Mouse (Mus musculus): ENCODE results near the gene Olfr237-ps1. TPM values are rescaled to one million over a fixed set of nuclear protein-coding genes. Genes with fewer than 3 reads are reported as not detected.
"Not testable (repeated sequence)": the region's sequence is repeated elsewhere in the genome, so short reads cannot be mapped to it uniquely, and the experiment has no call there.

Olfr237-ps1 gene
- not detected in 2 replicates for polyA plus RNA-seq (2014; fragmentation: Nextera tagmentation; extraction: Ambion mirVana)

DNA sequence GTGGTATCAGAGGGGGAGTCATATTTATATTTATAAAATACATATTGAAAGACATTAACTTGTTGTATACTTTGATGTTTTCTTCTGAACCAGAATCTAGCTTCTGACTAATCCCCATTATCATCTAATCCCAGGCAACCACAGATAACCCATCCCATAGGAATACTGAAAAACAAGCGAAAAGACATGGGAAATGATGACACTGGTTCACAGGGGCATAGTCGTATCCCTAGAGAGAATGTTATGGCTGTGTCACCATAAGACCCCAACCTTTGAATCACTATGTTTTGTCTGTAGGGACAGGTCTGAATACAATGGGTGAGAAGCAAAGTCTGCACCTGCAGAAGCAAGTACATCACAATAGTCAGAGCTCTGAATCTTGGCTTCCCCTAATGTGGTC, at the start of gene Olfr237-ps1:
TSS of gene Olfr237-ps1 (plus strand) at position 301 of the 400 bp plus-strand sequence.
- not testable (repeated sequence) for H3K4me1 ChIP-seq (ENCODE audit: control insufficient read depth, insufficient read depth, low read length); H3K4me3 ChIP-seq (ENCODE audit: low read length); H3K36me3 ChIP-seq (ENCODE audit: control insufficient read depth, insufficient read depth, low read length); H3K27me3 ChIP-seq (ENCODE audit: control insufficient read depth, insufficient read depth, low read length); H3K27ac ChIP-seq (ENCODE audit: low read depth, low read length); H3K4me2 ChIP-seq (replicated peaks; ENCODE audit: low read depth, low read length); H3K9me3 ChIP-seq (ENCODE audit: control insufficient read depth, low read length); ATAC-seq (ENCODE audit: low FRiP score, low TSS enrichment); H3K9ac ChIP-seq (ENCODE audit: low read depth, low read length)
- 89% methylated on average over 2 of the region's 2 CpGs for WGBS

DNA sequence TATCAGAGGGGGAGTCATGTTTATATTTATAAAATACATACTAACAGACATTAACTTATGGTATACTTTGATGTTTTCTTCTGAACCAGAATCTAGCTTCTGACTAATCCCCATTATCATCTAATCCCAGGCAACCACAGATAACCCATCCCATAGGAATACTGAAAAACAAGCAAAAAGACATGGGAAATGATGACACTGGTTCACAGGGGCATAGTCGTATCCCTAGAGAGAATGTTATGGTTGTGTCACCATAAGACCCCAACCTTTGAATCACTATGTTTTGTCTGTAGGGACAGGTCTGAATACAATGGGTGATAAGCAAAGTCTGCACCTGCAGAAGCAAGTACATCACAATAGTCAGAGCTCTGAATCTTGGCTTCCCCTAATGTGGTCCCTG, 40.3 kb upstream of the Olfr237-ps1 start, which contains the start of gene Olfr441:
TSS of gene Olfr441 (plus strand) at position 301 of the 400 bp plus-strand sequence.
- not testable (repeated sequence) for ATAC-seq (ENCODE audit: low FRiP score, low TSS enrichment); H3K27me3 ChIP-seq (ENCODE audit: control insufficient read depth, insufficient read depth, low read length); H3K4me3 ChIP-seq (ENCODE audit: low read length); H3K27ac ChIP-seq (ENCODE audit: low read depth, low read length); H3K36me3 ChIP-seq (ENCODE audit: control insufficient read depth, insufficient read depth, low read length); H3K9ac ChIP-seq (ENCODE audit: low read depth, low read length); H3K4me1 ChIP-seq (ENCODE audit: control insufficient read depth, insufficient read depth, low read length); H3K4me2 ChIP-seq (replicated peaks; ENCODE audit: low read depth, low read length); H3K9me3 ChIP-seq (ENCODE audit: control insufficient read depth, low read length)
- WGBS: 86% methylated on average over 1 of the region's 1 CpGs

DNA sequence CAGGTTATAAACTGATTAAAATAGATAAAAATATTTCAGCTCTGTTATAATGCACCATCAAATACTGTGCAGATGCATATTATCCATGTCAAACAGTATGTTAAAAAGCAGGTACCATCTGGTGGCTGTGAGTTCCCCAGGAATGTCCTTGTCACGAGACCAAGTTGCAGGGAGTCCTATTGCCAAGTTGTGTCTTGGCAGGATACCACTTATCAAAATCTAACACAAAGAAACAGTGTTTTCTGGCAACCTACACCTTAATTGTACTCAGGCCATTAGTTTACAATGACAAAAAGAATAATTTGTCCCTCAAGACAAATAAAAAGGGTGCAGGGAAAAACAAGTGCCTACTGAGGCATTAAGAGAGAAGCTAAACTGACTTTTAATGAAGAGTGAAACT, 13.1 kb downstream of the Olfr237-ps1 start:
- no peak overlapping the region for H3K9ac ChIP-seq (ENCODE audit: low read depth, low read length)
- no peaks in the 10 kb centered on the region for H3K36me3 ChIP-seq (ENCODE audit: control insufficient read depth, insufficient read depth, low read length)
- WGBS: 71% methylated on average over 1 of the region's 1 CpGs
- H3K27me3 ChIP-seq (ENCODE audit: control insufficient read depth, insufficient read depth, low read length): no peaks in the 10 kb centered on the region
- ATAC-seq (ENCODE audit: low FRiP score, low TSS enrichment): no peak
- H3K9me3 ChIP-seq (ENCODE audit: control insufficient read depth, low read length): no peaks in the 10 kb centered on the region
- H3K4me3 ChIP-seq (ENCODE audit: low read length): no peak overlapping the region
- H3K4me2 ChIP-seq (replicated peaks; ENCODE audit: low read depth, low read length): no peak overlapping the region
- H3K4me1 ChIP-seq (ENCODE audit: control insufficient read depth, insufficient read depth, low read length): no peaks in the 10 kb centered on the region
- no peak overlapping the region for H3K27ac ChIP-seq (ENCODE audit: low read depth, low read length)

DNA sequence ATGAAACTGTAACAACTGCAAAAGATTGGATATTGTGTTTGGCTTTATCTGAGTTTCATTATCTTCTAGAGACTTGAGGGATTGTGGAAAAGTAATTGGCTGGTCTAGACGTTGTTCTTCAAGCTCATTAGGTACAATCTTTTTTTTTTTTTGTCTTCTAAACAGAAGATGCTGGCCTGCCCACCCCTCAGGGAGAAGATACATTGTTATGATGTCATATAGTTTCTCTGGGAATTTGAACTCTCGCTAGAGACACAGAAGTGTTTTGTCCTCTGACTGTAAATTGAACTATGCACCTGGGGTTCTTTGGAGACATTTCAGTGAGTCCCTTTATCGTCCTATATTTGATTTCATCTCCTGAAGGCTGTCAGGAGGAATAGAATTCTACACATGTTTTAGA, 16.6 kb downstream of the Olfr237-ps1 start, which contains the start of gene Olfr437:
TSS of gene Olfr437 (plus strand) at position 301 of the 400 bp plus-strand sequence.
- no peak for ATAC-seq (ENCODE audit: low FRiP score, low TSS enrichment)
- no peaks in the 10 kb centered on the region for H3K27me3 ChIP-seq (ENCODE audit: control insufficient read depth, insufficient read depth, low read length)
- no peak within 1 kb of the TSS for H3K4me3 ChIP-seq (ENCODE audit: low read length)
- WGBS: 68% methylated on average over 3 of the region's 3 CpGs
- H3K9me3 ChIP-seq (ENCODE audit: control insufficient read depth, low read length): no peaks in the 10 kb centered on the region
- no peak within 1 kb of the TSS for H3K27ac ChIP-seq (ENCODE audit: low read depth, low read length)
- no peaks in the 10 kb centered on the region for H3K36me3 ChIP-seq (ENCODE audit: control insufficient read depth, insufficient read depth, low read length)
- no peaks in the 10 kb centered on the region for H3K4me1 ChIP-seq (ENCODE audit: control insufficient read depth, insufficient read depth, low read length)
- H3K4me2 ChIP-seq (replicated peaks; ENCODE audit: low read depth, low read length): no peak within 1 kb of the TSS
- no peak within 1 kb of the TSS for H3K9ac ChIP-seq (ENCODE audit: low read depth, low read length)

DNA sequence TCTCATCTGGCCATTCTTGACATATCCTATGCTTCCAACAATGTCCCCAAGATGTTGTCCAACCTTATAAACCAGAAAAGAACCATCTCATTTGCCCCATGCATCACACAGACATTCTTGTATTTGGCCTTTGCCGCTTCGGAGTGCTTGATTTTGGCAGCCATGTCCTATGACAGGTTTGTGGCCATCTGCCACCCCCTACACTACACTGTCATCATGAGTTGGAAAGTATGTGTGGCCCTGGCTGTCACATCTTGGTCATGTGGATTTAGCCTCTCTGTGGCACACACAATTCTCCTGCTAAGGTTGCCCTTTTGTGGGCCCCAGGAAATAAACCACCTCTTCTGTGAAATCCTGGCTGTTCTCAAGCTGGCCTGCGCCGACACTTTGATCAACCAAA, 20.9 kb downstream of the Olfr237-ps1 start:
- Histone ChIP-seq H3K27ac (ENCODE audit: low read depth, low read length) (no peak overlapping the region), H3K36me3 (ENCODE audit: control insufficient read depth, insufficient read depth, low read length) (no peaks in the 10 kb centered on the region), H3K4me3 (ENCODE audit: low read length) (no peak overlapping the region), H3K9ac (ENCODE audit: low read depth, low read length) (no peak overlapping the region), H3K27me3 (ENCODE audit: control insufficient read depth, insufficient read depth, low read length) (no peaks in the 10 kb centered on the region), H3K4me2 (replicated peaks; ENCODE audit: low read depth, low read length) (no peak overlapping the region), H3K9me3 (ENCODE audit: control insufficient read depth, low read length) (no peaks in the 10 kb centered on the region), H3K4me1 (ENCODE audit: control insufficient read depth, insufficient read depth, low read length) (no peaks in the 10 kb centered on the region)
- WGBS: 95% methylated on average over 4 of the region's 4 CpGs
- no peak for ATAC-seq (ENCODE audit: low FRiP score, low TSS enrichment)

DNA sequence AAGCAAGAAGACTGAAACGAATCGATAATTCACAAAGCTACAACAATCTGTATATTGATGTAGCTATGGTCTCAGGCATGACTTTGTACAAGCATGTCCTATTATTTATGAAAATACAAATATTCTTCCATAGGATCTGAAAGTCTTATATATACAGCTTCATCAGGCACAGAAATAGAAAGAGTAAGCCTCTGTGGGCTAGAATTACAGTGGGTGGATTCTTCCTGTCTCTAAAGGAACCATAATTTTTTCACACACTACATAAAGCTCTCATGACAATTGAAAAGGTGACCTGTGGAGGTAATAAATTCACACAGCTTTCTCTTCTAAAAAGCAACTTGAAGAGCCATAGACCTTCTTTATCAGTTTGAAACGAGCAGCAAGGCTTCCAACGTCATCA, 25.5 kb downstream of the Olfr237-ps1 start, which contains the start of gene Olfr13:
TSS of gene Olfr13 (plus strand) at position 301 of the 400 bp plus-strand sequence.
- WGBS: 53% methylated on average over 4 of the region's 4 CpGs
- Histone ChIP-seq H3K9ac (ENCODE audit: low read depth, low read length) (no peak within 1 kb of the TSS), H3K4me1 (ENCODE audit: control insufficient read depth, insufficient read depth, low read length) (no peaks in the 10 kb centered on the region), H3K9me3 (ENCODE audit: control insufficient read depth, low read length) (no peaks in the 10 kb centered on the region), H3K4me3 (ENCODE audit: low read length) (no peak within 1 kb of the TSS), H3K36me3 (ENCODE audit: control insufficient read depth, insufficient read depth, low read length) (no peaks in the 10 kb centered on the region), H3K27me3 (ENCODE audit: control insufficient read depth, insufficient read depth, low read length) (no peaks in the 10 kb centered on the region), H3K4me2 (replicated peaks; ENCODE audit: low read depth, low read length) (no peak within 1 kb of the TSS), H3K27ac (ENCODE audit: low read depth, low read length) (no peak within 1 kb of the TSS)
- no peak for ATAC-seq (ENCODE audit: low FRiP score, low TSS enrichment)

DNA sequence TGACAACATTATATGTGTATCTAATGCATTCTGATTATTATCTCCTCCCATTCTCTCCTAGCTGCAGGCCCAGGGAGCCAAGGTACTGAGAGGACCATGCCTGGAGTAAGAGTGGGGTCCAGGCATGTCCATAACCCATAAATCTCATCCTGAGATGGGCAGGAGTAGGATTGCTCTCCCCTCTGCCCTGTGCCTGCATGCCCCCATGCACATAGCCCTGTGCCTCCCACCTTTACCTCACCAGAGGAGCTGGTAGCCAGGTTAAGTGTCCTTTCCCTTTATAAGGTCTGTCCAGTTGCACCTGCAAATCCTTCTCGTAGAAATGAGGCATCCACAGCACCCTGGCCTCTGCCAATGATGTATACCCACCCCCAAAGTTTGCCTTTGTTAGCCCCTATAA, 31.8 kb downstream of the Olfr237-ps1 start:
- Histone ChIP-seq H3K4me1 (ENCODE audit: control insufficient read depth, insufficient read depth, low read length) (no peaks in the 10 kb centered on the region), H3K9ac (ENCODE audit: low read depth, low read length) (no peak overlapping the region), H3K4me3 (ENCODE audit: low read length) (no peak overlapping the region), H3K9me3 (ENCODE audit: control insufficient read depth, low read length) (no peaks in the 10 kb centered on the region), H3K27me3 (ENCODE audit: control insufficient read depth, insufficient read depth, low read length) (no peaks in the 10 kb centered on the region), H3K27ac (ENCODE audit: low read depth, low read length) (no peak overlapping the region), H3K36me3 (ENCODE audit: control insufficient read depth, insufficient read depth, low read length) (no peaks in the 10 kb centered on the region), H3K4me2 (replicated peaks; ENCODE audit: low read depth, low read length) (no peak overlapping the region)
- ATAC-seq (ENCODE audit: low FRiP score, low TSS enrichment): no peak
- WGBS: 60% methylated on average over 1 of the region's 1 CpGs

DNA sequence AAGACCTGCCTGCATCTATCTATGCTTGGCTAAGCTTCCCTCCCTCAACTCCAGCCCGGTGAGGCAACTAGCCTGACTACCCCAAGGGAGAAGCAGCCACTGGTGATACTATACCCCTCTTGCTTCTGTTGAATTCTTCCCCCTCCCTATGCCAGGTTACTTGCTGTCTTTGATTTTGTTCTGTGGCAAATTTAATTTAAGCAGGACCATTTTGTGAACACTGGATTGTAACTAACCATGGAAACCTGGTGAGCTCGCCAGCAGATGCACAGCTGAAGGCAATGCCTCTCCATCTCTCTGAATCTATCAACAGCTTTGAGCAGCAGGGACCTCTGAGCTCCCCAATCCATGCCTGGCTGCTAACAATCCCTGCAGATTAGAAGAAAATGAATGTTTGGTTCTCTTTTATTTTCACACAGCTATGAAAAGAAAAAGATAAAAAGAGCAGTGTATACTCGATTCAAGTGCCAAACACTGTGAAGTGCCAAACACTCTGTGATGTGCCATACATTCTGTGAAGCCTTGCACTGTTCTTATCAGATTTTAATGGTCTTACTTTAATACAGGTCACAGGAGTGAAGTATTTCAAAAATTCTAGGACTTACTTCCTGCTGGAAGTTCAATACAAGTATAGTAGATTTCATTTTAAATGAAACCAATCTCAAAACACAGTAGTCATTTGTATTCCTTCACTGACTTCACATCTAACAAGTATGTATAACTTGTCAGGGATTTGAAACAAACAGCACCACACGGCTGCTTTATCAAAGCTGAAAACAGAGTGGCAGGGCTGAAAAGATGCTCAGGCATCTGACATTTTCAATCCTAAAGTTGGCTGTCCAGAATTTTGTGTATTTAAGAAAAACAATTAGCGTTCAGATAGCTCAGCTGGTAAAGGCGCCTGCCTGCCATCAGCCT, 32.5 kb downstream of the Olfr237-ps1 start:
- ATAC-seq (ENCODE audit: low FRiP score, low TSS enrichment): no peak
- 70% methylated on average over 6 of the region's 6 CpGs for WGBS
- Histone ChIP-seq H3K9ac (ENCODE audit: low read depth, low read length) (no peak overlapping the region), H3K4me1 (ENCODE audit: control insufficient read depth, insufficient read depth, low read length) (no peaks in the 10 kb centered on the region), H3K9me3 (ENCODE audit: control insufficient read depth, low read length) (no peaks in the 10 kb centered on the region), H3K36me3 (ENCODE audit: control insufficient read depth, insufficient read depth, low read length) (no peaks in the 10 kb centered on the region), H3K4me3 (ENCODE audit: low read length) (no peak overlapping the region), H3K27me3 (ENCODE audit: control insufficient read depth, insufficient read depth, low read length) (no peaks in the 10 kb centered on the region), H3K4me2 (replicated peaks; ENCODE audit: low read depth, low read length) (no peak overlapping the region), H3K27ac (ENCODE audit: low read depth, low read length) (no peak overlapping the region)

DNA sequence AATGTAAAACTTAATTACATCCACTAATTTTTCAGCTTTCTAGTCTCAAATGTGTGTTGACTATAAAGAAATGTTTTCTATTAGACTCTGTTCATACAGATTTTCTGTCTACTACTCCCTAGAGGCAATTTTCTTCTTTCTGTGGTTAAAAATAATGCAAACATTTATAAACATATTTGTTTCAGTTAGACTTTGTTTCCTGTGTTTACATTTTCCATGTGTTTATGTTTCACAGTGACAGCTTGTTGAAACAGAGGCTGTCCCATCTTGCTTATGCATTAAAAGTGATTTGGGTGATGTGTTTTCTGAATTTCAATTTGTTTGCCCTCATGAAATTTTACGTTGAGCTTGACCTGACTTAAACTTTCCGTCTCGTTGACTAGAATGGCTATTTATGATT, 44.6 kb downstream of the Olfr237-ps1 start:
- H3K36me3 ChIP-seq (ENCODE audit: control insufficient read depth, insufficient read depth, low read length): no peaks in the 10 kb centered on the region
- 66% methylated on average over 3 of the region's 3 CpGs for WGBS
- H3K4me1 ChIP-seq (ENCODE audit: control insufficient read depth, insufficient read depth, low read length): no peaks in the 10 kb centered on the region
- H3K4me3 ChIP-seq (ENCODE audit: low read length): no peak overlapping the region
- ATAC-seq (ENCODE audit: low FRiP score, low TSS enrichment): no peak
- no peak overlapping the region for H3K27ac ChIP-seq (ENCODE audit: low read depth, low read length)
- H3K9me3 ChIP-seq (ENCODE audit: control insufficient read depth, low read length): no peaks in the 10 kb centered on the region
- no peak overlapping the region for H3K4me2 ChIP-seq (replicated peaks; ENCODE audit: low read depth, low read length)
- no peaks in the 10 kb centered on the region for H3K27me3 ChIP-seq (ENCODE audit: control insufficient read depth, insufficient read depth, low read length)
- no peak overlapping the region for H3K9ac ChIP-seq (ENCODE audit: low read depth, low read length)

All from kidney, embryonic 14.5 days (tissue).